ENCODE assay signal across 10 mouse cellular contexts in the genomic region with DNA sequence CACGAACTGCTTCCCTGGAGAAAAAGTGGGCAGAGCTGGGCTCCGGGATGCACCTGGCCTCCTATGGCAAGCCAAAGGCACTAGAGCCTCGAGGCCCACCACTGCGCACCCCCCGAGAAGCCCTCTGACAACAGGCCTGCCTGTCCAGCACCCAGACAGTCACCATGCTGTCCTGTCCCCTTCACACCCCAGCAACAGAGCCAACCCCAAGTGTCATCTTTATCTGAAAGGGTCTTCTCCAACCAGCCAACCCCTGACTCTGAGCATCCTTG.
DNase-seq lines count a peak whose midpoint lies in the region; ATAC-seq and TF ChIP-seq lines count a peak whose summit lies in the region.
"Had no signal": no experiment of that assay in that cellular context is flagged by ENCODE, and none has a peak within 500 bp of the region (broad histone marks: within the 10 kb centered on the region; RNA-seq: fewer than 3 reads in every experiment).

No protein-coding gene starts in this region.

- TF ChIP-seq CTCF in stomach, postnatal 0 days (IDR thresholded peaks at IDR 0.05; ENCODE audit: low read depth), result no peak
- no peak for TF ChIP-seq CTCF in thymus, adult 2 months (IDR thresholded peaks at IDR 0.05; ENCODE audit: borderline replicate concordance, control insufficient read depth, extremely low read depth, insufficient read depth, low read length, poor library complexity)

- WGBS in lung, embryonic 15.5 days, result 66% methylated on average over 5 of the region's 5 CpGs
- WGBS in forebrain, embryonic 16.5 days, result 67% methylated on average over 5 of the region's 5 CpGs
- 53% methylated on average over 5 of the region's 5 CpGs for WGBS in limb, embryonic 10.5 days
- 67% methylated on average over 5 of the region's 5 CpGs for WGBS in stomach, postnatal 0 days
- WGBS in thymus, adult 2 months, result 78% methylated on average over 5 of the region's 5 CpGs

- no peak for DNase-seq in lung, postnatal 4 days
- no peak for DNase-seq in limb, embryonic 10.5 days (ENCODE audit: low spot score)
- no peak for DNase-seq in stomach, postnatal 0 days (ENCODE audit: low spot score)
- DNase-seq in thymus, adult 2 months, result no peak
- DNase-seq: gastrocnemius, postnatal 25 days; kidney, adult 11 months; liver had no signal

- peak; percentile 41; the same call in 1 of the 2 replicates for ATAC-seq in lung, embryonic 15.5 days (ENCODE audit: borderline replicate concordance, extremely low read depth, low FRiP score, low TSS enrichment)
- no peak for ATAC-seq in forebrain, embryonic 16.5 days
- ATAC-seq in stomach, postnatal 0 days (ENCODE audit: low FRiP score, low TSS enrichment), result 0 out of 2 replicates have a peak, but pooled peaks have one; percentile 14
- ATAC-seq in activated CD4-positive, CD25-positive, alpha-beta regulatory T cell, adult 4 months, result no peak

- H3K4me2 ChIP-seq in lung, embryonic 15.5 days, result no peak overlapping the region
- no peak overlapping the region for H3K4me2 ChIP-seq in forebrain, embryonic 16.5 days (ENCODE audit: low read length)
- no peak overlapping the region for H3K4me2 ChIP-seq in stomach, postnatal 0 days (replicated peaks; ENCODE audit: low read depth)

- no peak overlapping the region for H3K4me3 ChIP-seq in lung, embryonic 15.5 days
- no peak overlapping the region for H3K4me3 ChIP-seq in forebrain, embryonic 16.5 days (replicated peaks; ENCODE audit: low read length)
- 0 out of 2 replicates have a peak overlapping the region, but pooled peaks have one; percentile 11 for H3K4me3 ChIP-seq in limb, embryonic 10.5 days
- no peak overlapping the region for H3K4me3 ChIP-seq in stomach, postnatal 0 days (ENCODE audit: low read depth, low read length)
- no peak overlapping the region for H3K4me3 ChIP-seq in thymus, adult 2 months (ENCODE audit: control insufficient read depth, insufficient read depth, low read length)

- H3K36me3 ChIP-seq in lung, embryonic 15.5 days, result no peaks in the 10 kb centered on the region
- H3K36me3 ChIP-seq in forebrain, embryonic 16.5 days (ENCODE audit: control insufficient read depth, insufficient read depth), result no peaks in the 10 kb centered on the region
- H3K36me3 ChIP-seq in limb, embryonic 10.5 days, result peaks cover 8% of the 10 kb centered on the region
- no peaks in the 10 kb centered on the region for H3K36me3 ChIP-seq in stomach, postnatal 0 days (ENCODE audit: control insufficient read depth, insufficient read depth, low read length)
- H3K36me3 ChIP-seq in thymus, adult 2 months (ENCODE audit: control insufficient read depth, insufficient read depth, low read length), result no peaks in the 10 kb centered on the region

- no peak overlapping the region for H3K27ac ChIP-seq in lung, embryonic 15.5 days
- H3K27ac ChIP-seq in forebrain, embryonic 16.5 days (ENCODE audit: low read length), result 0 out of 2 replicates have a peak overlapping the region, but pooled peaks have one; percentile 10
- peak overlapping the region; percentile 83 for H3K27ac ChIP-seq in limb, embryonic 10.5 days
- peak overlapping the region; percentile 80 for H3K27ac ChIP-seq in stomach, postnatal 0 days (replicated peaks)
- H3K27ac ChIP-seq in thymus, adult 2 months (ENCODE audit: control insufficient read depth, insufficient read depth, low read length), result no peak overlapping the region; the same call in 1 of the 2 replicates

- TF ChIP-seq POLR2A in thymus, adult 2 months (IDR thresholded peaks at IDR 0.05; ENCODE audit: control insufficient read depth, extremely low read depth, insufficient read depth, low read length, poor library complexity), result no peak

- no peak for TF ChIP-seq EP300 in stomach, postnatal 0 days (optimal IDR thresholded peaks at IDR 0.05)

- H3K4me1 ChIP-seq in lung, embryonic 15.5 days, result peaks cover 22% of the 10 kb centered on the region
- H3K4me1 ChIP-seq in forebrain, embryonic 16.5 days (replicated peaks; ENCODE audit: control insufficient read depth, insufficient read depth, low read length), result peaks cover 27% of the 10 kb centered on the region
- H3K4me1 ChIP-seq in limb, embryonic 10.5 days, result peaks cover 70% of the 10 kb centered on the region
- peaks cover 7% of the 10 kb centered on the region; the same call in 1 of the 2 replicates for H3K4me1 ChIP-seq in stomach, postnatal 0 days (replicated peaks; ENCODE audit: control insufficient read depth, insufficient read depth)
- peaks cover 46% of the 10 kb centered on the region for H3K4me1 ChIP-seq in thymus, adult 2 months (replicated peaks; ENCODE audit: control insufficient read depth, insufficient read depth, low read length)

- H3K27me3 ChIP-seq in lung, embryonic 15.5 days, result no peaks in the 10 kb centered on the region
- H3K27me3 ChIP-seq in forebrain, embryonic 16.5 days (replicated peaks; ENCODE audit: control insufficient read depth, insufficient read depth, low read length), result no peaks in the 10 kb centered on the region
- H3K27me3 ChIP-seq in limb, embryonic 10.5 days (ENCODE audit: low read depth, poor library complexity, severe bottlenecking), result no peaks in the 10 kb centered on the region
- no peaks in the 10 kb centered on the region for H3K27me3 ChIP-seq in stomach, postnatal 0 days (ENCODE audit: control insufficient read depth, insufficient read depth, low read length)
- no peaks in the 10 kb centered on the region for H3K27me3 ChIP-seq in thymus, adult 2 months (ENCODE audit: control insufficient read depth, insufficient read depth, low read length)

- H3K9me3 ChIP-seq in lung, embryonic 15.5 days, result no peaks in the 10 kb centered on the region
- H3K9me3 ChIP-seq in forebrain, embryonic 16.5 days (ENCODE audit: control insufficient read depth, low read length), result no peaks in the 10 kb centered on the region
- no peaks in the 10 kb centered on the region for H3K9me3 ChIP-seq in limb, embryonic 10.5 days (replicated peaks)
- no peaks in the 10 kb centered on the region for H3K9me3 ChIP-seq in stomach, postnatal 0 days (ENCODE audit: control insufficient read depth, low read length)

- no peak overlapping the region for H3K9ac ChIP-seq in lung, embryonic 15.5 days
- H3K9ac ChIP-seq in forebrain, embryonic 16.5 days (replicated peaks; ENCODE audit: low read depth, low read length), result no peak overlapping the region
- 0 out of 2 replicates have a peak overlapping the region, but pooled peaks have one; percentile 43 for H3K9ac ChIP-seq in stomach, postnatal 0 days (ENCODE audit: low read length)

Comparison
In these comparisons a context has a peak if more than half of its experiments do, and no peak if none do; other contexts are left out.
1. ATAC-seq: peak in lung, embryonic 15.5 days (single experiment) and stomach, postnatal 0 days (single experiment); none in forebrain, embryonic 16.5 days (single experiment) and activated CD4-positive, CD25-positive, alpha-beta regulatory T cell, adult 4 months (single experiment).
2. H3K27ac ChIP-seq: peak in forebrain, embryonic 16.5 days (single experiment), limb, embryonic 10.5 days (single experiment) and stomach, postnatal 0 days (single experiment); none in lung, embryonic 15.5 days (single experiment) and thymus, adult 2 months (single experiment).